Mouse (Mus musculus): ENCODE measurements at regions not wholly inside any gene's neighbourhood (a gene's known extent, or its start where the extent isn't known, plus 50 kb on each side); places are given as distances from the start of the nearest gene placed in this dataset.

DNA sequence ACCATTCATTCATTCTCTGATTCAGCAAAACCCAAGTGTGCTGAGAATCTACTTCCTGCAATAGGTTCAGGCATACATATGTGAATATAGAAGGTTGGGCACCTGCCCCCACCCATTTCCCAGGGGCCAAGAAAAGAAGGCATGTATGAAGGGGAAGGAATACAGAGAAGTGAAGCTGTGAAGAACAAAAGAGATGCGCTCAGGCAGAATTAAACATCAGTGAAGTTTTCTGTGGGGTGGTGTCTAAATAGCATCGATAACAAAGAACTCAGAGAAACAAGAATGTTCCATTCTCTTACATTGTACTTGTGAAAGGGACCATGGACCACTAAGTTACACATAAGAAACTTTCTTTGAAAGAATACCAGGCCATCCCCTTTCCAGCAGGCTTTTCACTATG is 580.7 kb downstream of the Gm9195 start:
- no peak for DNase-seq (ENCODE audit: low spot score in 2 of 2)

DNA sequence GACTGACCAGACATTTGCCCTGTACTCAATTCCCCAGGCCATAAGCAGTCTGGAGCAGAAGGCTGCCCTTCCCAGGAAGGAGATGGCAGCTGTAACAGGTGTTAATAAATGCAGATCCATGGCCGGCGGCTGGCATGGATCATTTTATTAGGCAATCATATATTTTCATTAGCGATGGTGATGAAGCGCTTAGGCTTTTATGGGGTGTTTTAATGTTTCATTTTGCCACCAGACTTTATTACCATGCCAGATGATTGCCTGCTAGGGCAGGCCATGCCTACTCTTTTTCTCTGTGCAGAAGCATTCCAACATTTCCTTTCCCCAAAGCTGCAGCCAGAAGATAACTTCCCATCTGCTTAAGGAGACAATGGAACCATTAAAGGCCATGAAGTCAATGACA is 596.2 kb downstream of the Gm9195 start:
- DNase-seq (ENCODE audit: low spot score in 2 of 2): no peak

DNA sequence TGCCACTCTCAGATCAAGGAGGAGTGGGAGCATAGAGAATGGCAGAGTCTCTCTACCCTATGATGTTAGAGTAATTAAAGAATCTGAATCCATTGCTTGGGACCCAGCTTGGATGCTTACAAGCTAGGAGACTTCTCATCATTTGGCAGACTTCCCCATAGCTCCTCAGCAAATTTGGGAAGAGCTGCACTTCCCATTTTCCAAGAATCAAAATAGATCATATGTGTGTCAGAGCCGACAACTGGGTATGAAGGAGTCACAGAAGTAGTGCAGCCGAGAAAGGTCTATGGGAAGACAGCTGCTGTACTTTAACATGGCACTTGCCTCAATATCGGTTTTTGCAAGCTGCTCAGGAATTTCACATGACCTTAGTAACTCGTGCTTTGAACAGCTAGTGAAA is 596.8 kb downstream of the Gm9195 start:
- no peak for DNase-seq (ENCODE audit: low spot score in 2 of 2)

DNA sequence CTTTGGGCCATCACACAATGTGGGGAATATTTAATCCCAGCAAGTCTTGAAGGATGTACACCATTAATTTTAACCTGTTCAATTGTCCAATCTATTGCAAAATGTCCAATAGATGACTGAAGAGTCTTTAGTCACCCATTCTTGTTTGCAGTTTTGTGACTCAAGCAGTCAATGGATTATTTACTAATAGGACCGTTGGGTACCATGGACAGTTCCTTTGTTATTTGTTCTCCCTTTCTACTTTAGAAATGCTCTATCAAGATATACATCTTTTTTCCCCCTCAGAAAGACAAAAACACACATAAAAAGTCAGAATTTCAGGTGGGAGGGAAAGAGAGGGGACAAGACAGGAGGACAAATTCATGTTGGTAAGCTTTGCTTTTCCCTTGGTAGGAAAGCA is 598.3 kb downstream of the Gm9195 start:
- no peak for DNase-seq (ENCODE audit: low spot score in 2 of 2)

DNA sequence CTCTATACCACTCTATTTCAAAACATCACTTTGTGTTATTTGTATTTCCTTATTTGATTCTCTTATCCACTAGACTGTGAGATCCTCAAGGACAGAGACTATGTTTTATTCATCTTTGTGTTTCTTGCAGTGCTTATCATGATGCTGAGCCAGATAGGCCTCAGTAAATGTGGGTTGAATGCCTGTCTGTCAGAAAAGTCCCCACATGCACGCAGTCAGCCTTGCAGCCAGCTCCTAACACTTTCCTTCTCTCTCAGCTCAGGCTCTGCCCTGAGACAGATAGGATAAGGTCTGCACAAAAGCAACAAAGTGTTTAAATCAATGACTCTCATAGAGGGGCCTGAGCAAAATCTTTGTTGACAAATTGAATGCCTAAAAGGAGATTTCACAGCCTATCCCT is 600.0 kb downstream of the Gm9195 start:
- DNase-seq (ENCODE audit: low spot score in 2 of 2): no peak

DNA sequence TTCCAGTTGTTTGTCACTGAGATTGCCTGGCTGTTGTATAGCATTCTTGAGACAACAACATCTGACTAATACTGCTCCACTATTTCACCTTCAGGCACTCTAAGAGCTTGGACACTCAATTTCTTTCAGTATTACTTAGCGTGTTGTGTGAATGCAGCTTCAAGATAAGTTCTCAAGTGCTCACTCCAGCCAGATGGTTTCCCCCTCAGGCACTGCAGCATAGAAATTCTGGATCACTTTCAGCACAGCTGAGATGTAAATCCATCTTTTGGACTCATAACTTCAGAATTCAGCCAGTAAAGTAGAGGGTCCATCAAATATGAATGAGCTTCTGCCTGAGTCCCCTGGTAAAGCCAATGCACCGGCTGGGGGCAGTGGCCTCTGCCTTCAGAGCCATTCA is 608.8 kb downstream of the Gm9195 start:
- DNase-seq (ENCODE audit: low spot score in 2 of 2): no peak

DNA sequence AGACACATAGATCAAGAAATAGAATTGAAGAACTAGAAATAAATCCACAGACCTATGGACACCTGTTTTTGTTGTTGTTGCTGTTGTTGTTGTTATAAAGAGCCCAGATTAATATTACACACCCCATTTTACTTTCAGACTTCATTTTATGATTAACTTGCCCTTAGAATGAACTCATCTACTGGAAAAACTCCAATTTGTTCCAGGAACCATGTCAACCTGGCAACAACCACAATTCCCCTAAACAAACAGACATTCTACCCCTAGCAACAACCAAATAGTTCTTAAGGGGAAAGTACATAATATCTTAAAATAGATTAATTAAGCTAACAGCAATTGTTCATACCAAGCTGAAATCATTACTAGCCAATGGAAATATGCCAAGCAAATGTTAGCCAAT is 646.1 kb downstream of the Gm9195 start:
- no peak for DNase-seq (ENCODE audit: low spot score in 2 of 2)

DNA sequence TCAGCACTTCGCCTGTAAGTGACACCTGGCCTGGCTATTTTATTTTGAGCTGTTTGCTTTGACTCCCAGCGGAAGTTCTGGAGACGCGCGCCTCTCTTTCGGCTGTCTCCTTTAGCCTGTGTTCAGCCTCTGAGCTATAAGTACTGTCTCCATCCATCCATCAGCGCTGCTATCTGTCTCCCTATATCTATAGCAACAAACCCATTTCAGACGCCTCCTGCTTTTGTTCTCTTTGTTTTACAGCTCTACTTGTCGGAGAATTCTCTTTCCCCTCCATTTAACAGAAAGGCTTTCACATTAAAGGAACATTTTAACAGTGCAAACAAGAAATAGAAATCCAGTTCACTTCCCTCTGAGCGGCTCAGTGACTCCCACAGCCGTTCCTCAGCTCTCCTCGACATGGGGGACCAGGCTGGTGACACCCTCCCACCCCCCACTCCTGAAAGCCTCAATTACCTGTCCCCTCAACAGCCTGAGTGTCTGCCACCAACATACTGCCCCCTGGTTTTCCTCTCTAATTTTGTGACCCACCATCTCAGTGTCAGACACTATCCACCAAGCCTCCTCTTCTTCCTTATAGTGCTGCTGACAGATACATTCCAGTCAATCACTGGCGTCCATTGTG is 682.7 kb downstream of the Gm9195 start:
- no peak for DNase-seq (ENCODE audit: low spot score in 2 of 2)

DNA sequence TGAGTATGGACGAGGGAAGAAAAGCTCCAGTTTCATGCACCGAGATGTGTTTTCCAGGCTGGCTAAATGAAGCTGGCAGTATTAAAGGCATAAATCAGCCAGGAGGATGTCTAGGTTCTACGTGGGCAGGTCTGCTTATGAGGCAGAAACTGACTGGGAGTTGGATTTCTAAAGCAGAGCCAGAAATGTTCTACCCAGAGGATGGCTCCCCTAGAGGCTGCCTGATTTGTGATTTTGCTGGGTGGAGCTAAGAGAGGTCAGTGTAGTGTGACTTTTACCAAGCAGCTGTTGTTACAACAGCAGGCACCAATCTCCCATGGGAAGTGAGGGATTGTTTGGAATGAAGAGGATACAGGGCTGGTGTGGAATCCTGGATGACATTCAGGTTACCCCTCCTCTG is 686.0 kb downstream of the Gm9195 start:
- no peak for DNase-seq (ENCODE audit: low spot score in 2 of 2)

DNA sequence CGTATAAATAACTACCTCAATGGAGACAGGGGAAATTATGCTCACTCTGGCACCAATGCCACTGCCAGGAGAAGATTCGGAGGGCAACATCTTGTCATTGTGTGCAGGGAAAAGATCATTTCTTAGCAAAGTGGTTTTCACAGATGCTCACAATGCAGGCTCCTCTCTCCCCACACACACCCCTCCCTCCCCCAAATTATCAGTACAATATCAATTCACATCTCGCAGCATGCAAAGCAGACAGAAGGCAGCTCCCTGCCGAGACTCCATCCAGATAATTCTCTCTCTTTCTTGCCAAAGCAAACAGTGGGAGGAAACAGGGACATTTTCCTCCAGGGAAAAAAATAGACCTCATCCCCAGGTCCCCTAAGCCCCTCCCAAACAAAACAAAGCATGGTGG is 691.8 kb downstream of the Gm9195 start:
- DNase-seq (ENCODE audit: low spot score in 2 of 2): no peak

DNA sequence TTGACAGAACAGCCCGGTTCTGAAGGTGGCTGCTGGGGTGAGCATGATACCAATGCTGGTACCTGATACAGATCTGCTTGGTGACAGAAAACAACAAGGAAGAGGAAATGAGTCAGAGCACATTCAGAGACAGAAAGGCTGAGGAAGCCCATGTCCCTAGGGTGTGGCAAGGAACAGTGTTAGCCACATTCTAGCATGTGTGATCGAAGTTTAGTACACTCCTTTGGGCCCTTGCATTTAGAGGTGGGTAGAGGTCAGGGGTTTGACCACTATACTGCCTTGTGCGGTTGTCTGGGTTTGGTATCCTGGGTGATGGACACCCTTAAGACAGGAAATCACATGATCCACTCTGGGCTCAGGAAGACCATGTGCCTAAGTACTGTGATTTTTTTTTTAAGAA is 695.9 kb downstream of the Gm9195 start:
- DNase-seq (ENCODE audit: low spot score in 2 of 2): no peak

DNA sequence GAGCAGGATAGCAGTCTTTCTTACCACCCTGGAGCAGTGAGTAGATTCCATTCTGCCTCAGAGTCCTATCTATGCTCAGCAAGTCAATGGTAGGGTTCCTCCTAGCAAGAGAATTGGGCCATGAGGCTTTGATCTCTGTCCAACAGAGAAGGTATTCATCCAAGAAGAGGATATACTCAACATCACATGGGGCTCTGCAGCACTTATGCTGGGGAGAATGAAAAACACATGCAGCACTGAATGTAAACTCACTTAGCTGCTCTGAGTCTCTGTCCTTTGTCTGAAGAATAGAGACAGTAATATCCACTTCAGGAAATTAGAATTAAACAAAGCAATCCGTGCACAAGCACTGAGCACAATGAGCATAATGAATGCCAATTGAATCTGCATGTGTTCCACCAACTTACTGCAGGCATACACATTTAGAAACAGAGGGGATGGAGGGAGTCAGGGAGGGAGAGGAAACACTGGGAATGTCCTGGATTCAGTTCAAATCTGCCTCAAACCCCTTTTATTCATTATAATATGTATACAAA is 714.6 kb downstream of the Gm9195 start:
- DNase-seq (ENCODE audit: low spot score in 2 of 2): no peak

DNA sequence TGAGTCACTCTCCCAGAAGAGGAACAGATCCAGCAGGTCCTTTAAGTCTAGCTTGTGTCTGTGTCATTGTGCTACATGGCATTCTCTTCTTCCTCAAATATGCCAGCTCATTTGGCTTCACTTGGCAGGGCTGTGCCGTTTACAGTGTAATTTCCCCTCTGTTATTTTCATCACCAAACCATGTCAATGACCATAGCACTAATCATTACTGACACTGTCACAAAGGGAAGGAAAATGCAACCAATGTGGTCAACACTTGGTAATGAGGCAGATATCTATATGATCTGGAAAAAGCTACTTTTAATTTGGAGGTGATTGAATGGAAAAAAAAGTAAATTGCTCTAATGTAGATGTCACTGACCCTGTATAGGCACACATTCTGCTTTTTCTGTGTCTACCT is 724.8 kb downstream of the Gm9195 start:
- no peak for DNase-seq (ENCODE audit: low spot score in 2 of 2)

DNA sequence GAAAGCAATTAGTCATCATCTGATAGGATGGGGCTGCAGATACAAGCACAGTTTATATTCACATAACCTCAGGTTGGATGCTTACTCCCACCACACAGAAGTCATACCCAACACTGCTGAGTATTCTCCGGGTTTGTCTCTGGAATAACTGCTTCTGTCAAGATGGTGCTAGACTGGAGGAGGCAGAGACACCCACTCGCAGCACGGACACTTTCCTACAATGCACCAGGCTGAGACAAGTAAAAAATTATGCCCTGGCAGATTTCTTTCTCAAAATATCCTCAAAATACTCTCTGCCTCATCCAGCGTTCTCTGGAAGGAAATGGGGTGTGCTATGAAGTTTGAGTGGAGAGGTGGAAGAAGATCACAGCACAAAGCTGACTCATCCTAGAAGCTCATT is 763.1 kb downstream of the Gm9195 start:
- DNase-seq (ENCODE audit: low spot score in 2 of 2): no peak

DNA sequence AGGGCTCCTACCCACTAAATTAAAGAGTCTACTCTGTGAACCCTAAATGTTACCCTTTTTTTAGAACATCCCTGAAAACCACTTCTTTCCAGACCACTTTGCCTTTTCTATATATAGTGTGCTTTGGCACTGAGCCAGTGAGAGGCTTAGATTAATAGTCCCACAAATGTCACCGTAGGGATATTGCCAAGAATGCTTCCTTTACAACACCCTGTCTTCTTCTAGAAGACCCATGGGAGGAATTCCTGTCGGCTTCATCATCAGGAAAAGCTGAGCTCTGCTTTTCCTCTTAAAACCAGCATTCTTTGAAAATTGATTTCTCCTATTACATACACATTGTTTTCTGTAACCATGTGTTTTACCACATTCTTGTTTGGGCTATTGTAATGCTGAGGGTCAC is 768.1 kb downstream of the Gm9195 start:
- no peak for DNase-seq (ENCODE audit: low spot score in 2 of 2)

DNA sequence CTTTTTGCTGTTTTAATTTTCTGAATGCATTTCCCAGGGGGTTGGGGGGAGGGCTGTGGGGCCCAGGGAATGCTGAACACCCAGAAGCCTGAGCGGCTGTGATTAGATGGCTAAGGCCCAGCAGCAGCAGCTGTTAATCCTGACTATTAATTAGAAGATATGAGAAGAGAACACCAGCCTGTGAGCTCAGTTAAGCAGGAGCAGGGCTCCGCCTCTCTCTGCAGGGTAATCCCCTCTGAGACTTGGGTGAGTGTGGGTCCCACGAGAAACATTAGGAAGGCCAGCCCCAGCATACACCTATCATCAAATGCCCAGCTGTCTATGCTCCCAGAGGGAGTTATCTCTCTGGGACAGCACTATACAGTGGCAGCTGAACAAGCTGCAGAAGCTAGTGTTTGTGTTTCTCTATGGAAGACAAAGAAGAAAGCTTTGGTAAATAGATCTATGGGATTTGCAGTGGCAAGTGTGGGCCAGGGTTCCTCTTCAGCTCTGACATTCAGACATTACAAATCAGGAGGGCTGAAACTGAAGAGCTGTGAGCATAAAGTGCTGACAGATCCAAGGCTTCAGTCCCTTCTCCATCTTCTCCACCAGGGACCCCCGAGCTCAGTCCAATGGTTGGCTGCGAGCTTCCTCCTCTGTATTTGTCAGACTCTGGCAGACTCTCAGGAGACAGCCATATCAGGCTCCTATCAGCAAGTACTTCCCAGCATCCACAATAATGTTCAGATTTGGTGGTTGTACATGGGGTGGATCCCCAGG is 781.9 kb downstream of the Gm9195 start:
- DNase-seq (ENCODE audit: low spot score in 2 of 2): no peak

DNA sequence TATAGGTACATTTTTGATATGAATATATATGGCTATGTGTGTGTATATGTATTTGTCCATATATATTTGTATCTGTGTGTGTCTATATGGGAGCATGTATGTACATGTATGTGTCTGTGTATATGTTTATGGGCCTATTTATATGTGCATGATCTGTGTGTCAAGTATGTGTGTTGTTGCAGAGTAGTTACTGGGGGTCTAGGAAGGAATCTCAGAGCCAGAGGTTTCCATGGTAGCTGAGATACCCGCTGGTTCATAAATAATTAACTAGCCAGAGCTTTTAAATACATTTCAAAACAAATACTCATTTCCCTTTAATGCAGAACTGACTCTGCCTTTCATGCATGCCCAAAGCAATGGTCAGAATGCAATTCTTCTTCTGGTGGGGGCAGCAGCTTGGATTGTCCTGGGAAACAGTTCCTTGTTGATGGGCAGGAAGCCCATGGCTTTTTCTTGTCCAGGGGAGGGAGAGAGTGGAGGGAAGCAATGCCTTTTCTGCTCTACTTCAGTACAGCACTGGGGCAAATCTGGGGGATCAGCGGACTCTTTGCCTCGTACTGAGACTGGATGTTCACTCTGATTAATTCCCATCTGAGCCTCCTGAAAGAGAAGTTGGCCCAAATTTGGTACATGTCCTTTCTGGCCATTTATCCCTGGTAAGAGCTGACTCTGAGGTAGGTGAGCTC is 798.7 kb downstream of the Gm9195 start:
- DNase-seq (ENCODE audit: low spot score in 2 of 2): no peak

DNA sequence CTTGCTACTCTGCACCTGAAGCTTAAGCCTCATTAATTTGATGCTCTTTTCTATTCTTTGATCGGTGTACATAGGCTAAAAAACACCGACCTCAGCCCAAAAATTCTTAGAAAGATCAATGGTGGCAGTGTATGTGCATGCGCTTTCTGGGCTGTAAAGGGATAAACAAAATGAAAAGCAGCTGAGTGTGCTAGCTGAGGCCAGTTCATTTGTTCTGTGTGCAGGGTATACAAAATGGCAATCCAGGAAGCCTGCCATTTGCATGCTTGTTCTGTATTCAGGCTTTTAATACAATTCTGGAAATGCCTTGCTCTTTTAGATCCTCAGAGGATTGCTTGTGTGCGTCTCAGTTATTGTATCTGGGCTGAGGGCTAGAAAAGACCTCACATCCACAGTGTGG is 817.1 kb downstream of the Gm9195 start:
- no peak for DNase-seq (ENCODE audit: low spot score in 2 of 2)

DNA sequence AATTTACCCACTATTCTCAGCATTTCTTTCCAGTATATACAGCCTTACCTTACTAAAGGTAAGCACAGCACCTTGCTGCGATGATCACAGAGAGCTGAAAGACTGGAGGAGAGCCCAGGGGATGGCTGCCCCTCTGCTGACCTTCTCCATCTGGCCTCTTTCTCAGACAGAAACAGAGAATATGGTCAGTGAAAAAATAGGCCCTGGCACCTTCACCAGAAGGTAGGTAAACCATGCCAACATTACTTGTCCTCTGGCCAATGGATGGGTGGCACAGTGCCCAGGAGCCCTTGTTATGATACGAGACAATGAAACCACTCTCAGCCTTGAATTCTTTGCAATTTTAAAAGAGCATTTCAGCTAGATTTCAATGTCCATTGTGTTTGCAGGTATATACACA is 817.8 kb downstream of the Gm9195 start:
- no peak for DNase-seq (ENCODE audit: low spot score in 2 of 2)

DNA sequence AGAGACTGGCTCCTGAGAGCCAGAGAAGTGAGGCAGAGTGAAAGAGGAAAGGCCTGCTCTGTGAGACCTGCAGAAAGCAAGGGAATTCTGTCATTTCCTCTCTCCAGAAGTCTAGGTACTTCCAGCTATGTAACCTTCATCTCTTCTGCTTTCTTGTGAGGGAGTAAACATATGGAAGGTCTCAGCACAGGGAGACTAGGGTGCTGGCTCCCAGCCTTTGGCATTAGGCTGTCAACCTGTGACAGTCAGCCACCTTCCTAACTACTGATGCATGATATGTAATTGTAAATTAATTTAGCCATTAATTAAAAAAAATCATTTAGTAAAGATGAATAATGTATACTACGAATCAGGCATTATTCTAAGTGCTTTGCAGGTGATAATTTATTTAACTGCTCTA is 819.2 kb downstream of the Gm9195 start:
- no peak for DNase-seq (ENCODE audit: low spot score in 2 of 2)

DNA sequence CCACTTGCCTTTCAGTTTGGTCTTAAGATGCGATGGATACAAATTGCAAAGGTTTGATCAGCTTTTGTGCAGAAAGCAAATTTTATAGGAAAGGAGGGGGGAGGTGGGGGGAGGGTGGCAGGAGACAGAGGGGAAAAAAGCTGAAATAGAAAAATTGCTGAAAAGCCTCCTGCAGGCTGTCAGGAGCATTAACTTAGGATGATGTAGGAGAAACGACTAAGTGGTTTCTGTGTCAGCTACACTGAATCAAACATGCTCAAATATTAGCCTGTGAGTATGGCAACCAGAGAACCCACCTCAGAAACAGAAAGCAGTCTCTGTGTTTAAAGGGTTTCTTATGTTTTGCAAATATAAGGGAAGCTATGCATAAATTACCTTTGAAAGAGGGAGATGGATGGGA is 819.6 kb downstream of the Gm9195 start:
- no peak for DNase-seq (ENCODE audit: low spot score in 2 of 2)

DNA sequence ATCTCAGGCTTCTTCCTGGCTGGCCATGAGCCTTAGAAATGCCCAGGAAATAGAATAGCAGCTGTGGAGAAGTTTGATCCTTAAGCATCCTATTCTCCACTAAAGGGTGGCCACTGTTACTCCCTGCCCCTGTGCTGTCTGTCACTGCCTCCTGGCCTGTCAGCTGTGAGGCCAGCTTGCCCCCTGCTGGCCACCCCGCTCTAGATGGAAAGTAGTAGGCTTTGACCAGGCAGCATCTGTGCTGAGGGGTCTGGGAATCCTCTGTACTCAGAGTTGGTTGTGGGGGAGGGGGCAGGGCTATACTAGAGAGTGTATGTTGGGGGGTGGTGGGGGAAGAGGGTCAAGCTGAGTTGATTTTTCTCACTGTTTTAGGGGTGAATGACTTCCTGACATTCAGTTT is 821.2 kb downstream of the Gm9195 start:
- DNase-seq (ENCODE audit: low spot score in 2 of 2): peak; percentile 25 to 48

Measured in gastrocnemius, postnatal 4 days (tissue).